Mouse (Mus musculus) olfactory bulb, adult 2 months (tissue): ENCODE measurements around the gene March1.

ENCODE experiments used
- CTCF ChIP-seq: fragments of 200-500 bp; IDR thresholded peaks from 2 replicates; pipeline ENCODE4 v1.5.1; 2012; ENCODE audit warnings: low read depth, mild to moderate bottlenecking, low read length, moderate library complexity; ENCODE audit not compliant: insufficient read depth
- POLR2A ChIP-seq: fragments of 200-500 bp; IDR thresholded peaks from 2 replicates; pipeline ENCODE4 v1.6.1; 2012; ENCODE audit warnings: mild to moderate bottlenecking, low read depth, low read length, moderate library complexity; ENCODE audit not compliant: insufficient read depth

DNA sequence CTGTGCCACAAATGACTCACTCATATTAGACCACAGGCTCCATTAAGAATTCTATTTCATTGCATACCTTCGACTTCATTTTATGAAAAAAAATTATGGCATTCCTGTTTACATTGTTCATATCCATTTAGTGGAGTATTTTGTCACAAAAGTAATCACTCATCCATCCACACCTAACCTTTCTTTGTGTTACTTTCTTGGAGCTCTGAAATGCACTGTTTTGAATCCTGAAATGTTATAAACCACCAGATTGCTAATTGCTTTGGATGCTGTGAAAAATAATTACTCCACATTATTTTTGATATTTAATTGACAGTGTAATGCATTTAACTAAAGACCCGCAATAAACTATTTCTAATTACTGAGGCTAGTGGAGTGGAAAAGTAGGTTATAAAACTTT, 501.6 kb downstream of the March1 start:
- no peak for TF ChIP-seq CTCF
- no peak for TF ChIP-seq POLR2A
